Mouse (Mus musculus) cerebellum, adult 11 months (tissue): ENCODE data around the gene Gtf3c3.

ENCODE experiments used
- DNase-seq: peaks from one replicate; pipeline ENCODE4 v3.0.0; 2022

Gtf3c3 gene

GRCm38 (mm10) chr1:54438340-54439079, at the start of gene Gtf3c3:
Gene Gtf3c3, minus strand, starts transcription at chr1:54438971.
- peak; percentile 74 for DNase-seq

DNA sequence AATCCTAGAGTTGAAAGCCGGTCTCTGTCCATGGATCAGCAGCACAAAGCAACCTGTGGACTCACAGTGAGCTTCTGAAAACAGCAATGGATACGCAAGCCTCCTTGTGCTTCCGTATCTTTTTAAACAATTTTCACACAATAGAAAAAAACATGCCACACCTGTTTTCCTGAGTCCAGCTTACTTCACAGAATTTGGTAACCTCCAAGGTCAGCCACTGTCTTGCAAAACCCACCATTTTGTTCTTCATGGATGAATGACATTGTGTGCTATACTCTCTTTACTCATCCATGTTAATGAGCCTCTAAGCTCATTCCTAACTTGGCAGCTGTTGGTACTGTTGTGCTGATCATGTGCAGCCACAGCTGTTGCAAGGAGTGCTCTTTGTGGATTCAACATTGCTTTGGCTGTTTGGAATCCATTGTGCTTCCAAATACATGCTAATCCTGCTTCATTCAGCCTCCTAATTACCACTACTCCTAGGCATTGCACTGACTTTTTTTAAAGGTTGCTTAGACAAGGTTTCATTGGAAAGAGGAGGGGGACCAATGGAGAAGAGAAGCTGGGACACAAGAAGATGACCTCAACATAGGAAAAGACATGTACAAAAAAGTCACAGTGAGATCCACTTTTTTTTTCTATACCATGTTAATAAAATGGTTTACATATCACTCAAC, 46.1 kb upstream of the Gtf3c3 start:
- no peak for DNase-seq

GRCm38 (mm10) chr1:54480491-54480890, 41.7 kb upstream of the Gtf3c3 start:
- DNase-seq = no peak

GRCm38 (mm10) chr1:54468662-54469061, 29.9 kb upstream of the Gtf3c3 start:
- DNase-seq = no peak

- DNase-seq = no peak
Measured at GRCm38 (mm10) chr1:54467366-54467765, 28.6 kb upstream of the Gtf3c3 start.

GRCm38 (mm10) chr1:54452116-54452515, 13.3 kb upstream of the Gtf3c3 start:
- DNase-seq = no peak

DNA sequence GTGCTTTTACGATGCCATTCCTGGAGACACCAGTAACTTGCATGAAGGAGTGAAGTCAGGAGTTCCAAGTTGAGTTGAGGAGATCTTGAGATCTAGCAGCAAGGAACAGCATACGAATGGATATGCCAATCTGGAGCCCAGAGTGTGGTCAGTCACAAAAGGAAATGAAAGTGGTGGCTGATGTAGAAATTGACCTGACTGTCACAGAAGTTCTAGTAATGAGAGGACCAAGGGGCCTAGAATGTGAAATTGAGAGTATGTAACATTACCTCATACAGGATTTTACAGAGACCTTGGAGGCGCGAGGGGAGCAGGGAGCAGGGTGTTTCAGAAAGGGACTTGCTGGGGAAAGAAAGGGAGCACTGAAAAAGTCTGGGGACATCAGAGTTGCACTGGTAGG, 10.1 kb upstream of the Gtf3c3 start:
- DNase-seq = no peak

DNA sequence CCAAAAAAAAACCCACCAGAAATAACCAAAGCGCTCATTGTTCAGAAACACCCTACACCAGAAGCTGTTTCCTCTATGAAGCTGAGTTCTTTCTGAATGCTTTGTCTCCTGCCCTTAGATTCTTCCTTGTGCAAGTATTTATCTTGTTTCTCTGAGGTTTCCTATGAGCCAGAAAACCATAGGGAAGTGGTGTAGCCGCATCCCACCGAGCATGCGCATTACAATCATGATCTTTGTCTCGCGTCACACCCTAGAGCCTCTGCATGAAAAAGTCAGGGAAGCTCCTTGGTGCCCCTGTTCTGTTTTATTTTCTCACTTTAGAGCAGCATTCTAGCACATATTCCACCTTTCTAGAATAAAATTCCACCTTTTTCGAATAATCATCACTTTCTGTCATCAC, 4.9 kb upstream of the Gtf3c3 start:
- no peak for DNase-seq

- DNase-seq = no peak
Measured at GRCm38 (mm10) chr1:54439080-54439476, 307 bp upstream of the Gtf3c3 start.

DNA sequence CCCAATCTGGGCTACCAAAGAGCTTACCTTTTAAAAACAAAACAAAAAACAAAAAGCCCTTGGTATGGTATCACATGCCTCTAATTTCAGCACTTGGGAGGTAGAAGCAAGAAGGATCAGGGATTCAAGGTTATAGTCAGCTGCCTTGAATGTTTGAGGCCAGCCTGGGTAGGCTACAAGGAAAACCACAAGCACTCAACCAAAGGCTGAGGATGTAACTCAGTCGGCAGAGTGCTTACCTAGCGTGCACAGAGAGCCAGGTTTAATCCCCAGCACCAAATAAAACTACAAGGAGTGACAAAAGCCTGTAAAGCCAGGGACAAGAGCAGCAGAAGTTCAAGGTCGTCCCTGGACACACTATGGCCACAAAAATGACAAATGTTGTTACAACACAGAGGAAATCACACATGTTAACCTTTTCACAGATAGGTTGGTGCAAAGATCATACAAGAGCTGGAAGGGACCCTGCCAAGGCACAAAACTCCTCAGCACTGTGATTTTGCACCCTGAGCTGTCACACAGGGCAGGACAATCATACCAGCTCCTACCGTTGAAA, 16.5 kb downstream of the Gtf3c3 start:
- no peak for DNase-seq

DNA sequence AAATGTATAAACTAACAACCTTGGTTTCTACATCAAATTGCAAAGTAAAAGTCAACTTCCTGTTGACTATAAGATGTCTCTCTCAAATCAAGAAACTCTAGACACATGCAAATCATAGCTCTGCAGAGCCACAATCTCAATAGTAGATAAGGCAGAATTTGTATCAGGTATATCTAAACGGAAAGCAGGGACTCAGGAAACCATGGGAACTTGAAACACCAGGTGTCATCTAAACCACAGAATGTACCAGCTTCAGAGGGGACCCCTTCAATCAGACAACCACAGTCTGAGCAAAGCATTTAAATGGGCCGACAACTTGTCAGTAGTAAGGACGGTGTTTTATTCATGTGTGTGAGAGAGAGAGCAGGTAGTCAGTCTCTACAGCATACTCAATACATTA, 17.1 kb downstream of the Gtf3c3 start:
- no peak for DNase-seq

DNA sequence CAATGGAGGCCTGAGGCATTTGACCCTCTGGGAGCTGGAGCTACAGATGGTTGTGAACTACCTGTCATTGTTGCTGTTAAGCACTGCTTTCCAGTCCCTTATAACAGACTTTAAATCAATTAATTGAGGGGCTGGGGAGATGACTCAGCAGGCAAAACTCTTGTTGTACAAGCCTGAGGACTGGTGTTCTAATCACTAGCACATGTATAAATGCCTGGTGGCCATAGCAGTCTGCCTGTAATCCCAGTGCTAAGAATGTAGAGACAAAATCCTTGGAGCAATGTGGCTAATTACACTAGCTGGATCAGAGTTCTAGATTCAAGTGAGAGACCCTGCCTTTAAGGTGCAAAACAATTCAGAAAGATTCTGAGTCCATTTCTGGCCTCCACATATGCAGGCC, 36.0 kb downstream of the Gtf3c3 start:
- no peak for DNase-seq

GRCm38 (mm10) chr1:54384221-54384620, 54.5 kb downstream of the Gtf3c3 start:
- DNase-seq = no peak

GRCm38 (mm10) chr1:54380978-54381914, 57.5 kb downstream of the Gtf3c3 start:
- peak; percentile 52 for DNase-seq

DNA sequence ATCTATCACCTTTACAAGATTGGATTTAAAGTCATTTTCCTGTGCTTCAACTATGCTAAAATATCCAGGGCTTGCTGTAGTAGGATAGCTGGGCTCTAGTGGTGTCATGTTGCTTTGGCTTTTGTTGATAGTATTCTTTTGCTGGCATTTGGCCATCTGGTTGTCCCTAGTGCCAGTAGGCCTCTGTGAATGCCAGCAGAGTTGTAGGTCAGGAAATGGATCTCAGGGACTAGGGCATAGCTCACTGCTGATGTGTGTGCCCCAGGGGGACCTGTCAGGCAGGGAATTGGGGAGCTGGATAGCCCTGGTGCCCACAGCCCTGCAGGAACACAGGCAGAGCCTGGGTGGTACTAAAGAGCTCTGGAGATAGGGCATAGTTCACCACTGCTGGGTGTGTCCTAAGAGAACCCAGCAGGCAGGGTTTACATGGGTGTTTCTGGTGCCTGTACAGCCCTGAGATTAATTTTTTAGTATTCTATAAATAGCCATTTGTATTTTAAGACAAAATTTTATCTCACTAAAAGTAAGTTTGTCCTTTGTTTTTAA, 61.2 kb downstream of the Gtf3c3 start:
- DNase-seq = no peak

- no peak for DNase-seq
Measured at GRCm38 (mm10) chr1:54356566-54356965, 82.2 kb downstream of the Gtf3c3 start.

DNA sequence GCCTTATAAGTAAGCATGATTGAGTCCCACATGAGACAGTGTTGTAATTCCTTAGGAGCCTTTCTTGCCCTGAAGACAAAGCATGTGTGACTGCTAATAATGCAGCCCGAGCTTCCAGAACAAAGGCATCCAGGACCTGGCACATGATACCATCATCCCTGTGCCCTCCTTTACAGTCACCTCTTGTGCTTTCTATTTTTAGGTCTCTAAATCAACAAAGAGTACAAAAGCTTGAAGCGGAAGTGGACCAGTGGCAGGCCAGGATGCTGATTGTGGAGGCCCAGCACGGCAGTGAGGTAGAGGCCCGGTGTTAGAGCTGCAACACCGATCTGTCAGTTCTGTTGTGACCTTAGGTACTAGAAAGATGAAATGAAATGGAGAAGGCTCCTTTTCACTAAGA, 83.3 kb downstream of the Gtf3c3 start:
- DNase-seq = no peak

- DNase-seq = no peak
Measured at GRCm38 (mm10) chr1:54354786-54355185, 84.0 kb downstream of the Gtf3c3 start.
